Mouse (Mus musculus) myocyte (in vitro differentiated cells): ENCODE measurements at regions not wholly inside any gene's neighbourhood (a gene's known extent, or its start where the extent isn't known, plus 50 kb on each side); places are given as distances from the start of the nearest gene placed in this dataset.

Experiments
- H3K27me3 ChIP-seq: one replicate; pipeline ENCODE4 v1.6.1; 2011; ENCODE audit not compliant: control insufficient read depth, insufficient read depth, insufficient read length
- H3K36me3 ChIP-seq: one replicate; pipeline ENCODE4 v1.6.1; 2011; ENCODE audit not compliant: control insufficient read depth, insufficient read depth
- H3K4me2 ChIP-seq: one replicate; pipeline ENCODE4 v1.6.1; 2011; ENCODE audit warnings: low read depth, control low read depth
- H3K4me3 ChIP-seq: one replicate; pipeline ENCODE4 v1.5.1; 2011; ENCODE audit warnings: mild to moderate bottlenecking, control low read depth, moderate library complexity
- H3K79me2 ChIP-seq: one replicate; pipeline ENCODE4 v1.6.1; 2011; ENCODE audit not compliant: control insufficient read depth, insufficient read depth
- H3ac ChIP-seq: one replicate; pipeline ENCODE4 v1.6.1; 2011; ENCODE audit not compliant: control insufficient read depth, insufficient read length
- CEBPB ChIP-seq: IDR thresholded peaks from 2 replicates; pipeline ENCODE4 v1.6.1; 2011; ENCODE audit warnings: mild to moderate bottlenecking, moderate library complexity; ENCODE audit not compliant: poor library complexity, insufficient read depth, severe bottlenecking
- E2F4 ChIP-seq: IDR thresholded peaks from one replicate; pipeline ENCODE4 v1.6.1; 2011; ENCODE audit warnings: mild to moderate bottlenecking, control low read depth, moderate library complexity; ENCODE audit not compliant: insufficient read depth
- MAX ChIP-seq: IDR thresholded peaks from one replicate; pipeline ENCODE4 v1.6.1; 2011; ENCODE audit warnings: low read depth, mild to moderate bottlenecking, control low read depth
- MYOD1 ChIP-seq, 3 experiments: IDR thresholded peaks; one replicate each; pipeline ENCODE4 v1.6.1; 2011; ENCODE audit warnings: control low read depth in 2 of 3, low read depth in 2 of 3, mild to moderate bottlenecking in 2 of 3, moderate library complexity in 1 of 3; ENCODE audit not compliant: insufficient read length in 2 of 3, control insufficient read depth in 1 of 3
- MYOG ChIP-seq, 3 experiments: IDR thresholded peaks; one replicate each; pipeline ENCODE4 v1.6.1; 2011; ENCODE audit warnings: control low read depth in 2 of 3, low read depth in 2 of 3, mild to moderate bottlenecking in 2 of 3; ENCODE audit not compliant: insufficient read length in 2 of 3, control insufficient read depth in 1 of 3, insufficient read depth in 1 of 3
- POLR2A ChIP-seq: IDR thresholded peaks from one replicate; pipeline ENCODE4 v1.6.1; 2011; ENCODE audit warnings: low read depth, mild to moderate bottlenecking, control low read depth, moderate library complexity; ENCODE audit not compliant: insufficient read length
- POLR2AphosphoS2 ChIP-seq: IDR thresholded peaks from one replicate; pipeline ENCODE4 v1.6.1; 2011; ENCODE audit warnings: low read depth, control low read depth; ENCODE audit not compliant: insufficient read length
- REST ChIP-seq: IDR thresholded peaks from one replicate; pipeline ENCODE4 v1.6.1; 2011; ENCODE audit warnings: mild to moderate bottlenecking, control low read depth, moderate library complexity; ENCODE audit not compliant: insufficient read depth, insufficient read length
- SRF ChIP-seq: IDR thresholded peaks from one replicate; pipeline ENCODE4 v1.6.1; 2011; ENCODE audit warnings: low read depth; ENCODE audit not compliant: control insufficient read depth, insufficient read length
- TCF12 ChIP-seq: IDR thresholded peaks from one replicate; pipeline ENCODE4 v1.6.1; 2011; ENCODE audit warnings: mild to moderate bottlenecking, control low read depth; ENCODE audit not compliant: poor library complexity, insufficient read depth, severe bottlenecking
- TCF3 ChIP-seq: IDR thresholded peaks from one replicate; pipeline ENCODE4 v1.6.1; 2011; ENCODE audit warnings: low read depth, control low read depth; ENCODE audit not compliant: insufficient read length
- USF1 ChIP-seq: IDR thresholded peaks from one replicate; pipeline ENCODE4 v1.6.1; 2011; ENCODE audit warnings: low read depth, mild to moderate bottlenecking, control low read depth, moderate library complexity

DNA sequence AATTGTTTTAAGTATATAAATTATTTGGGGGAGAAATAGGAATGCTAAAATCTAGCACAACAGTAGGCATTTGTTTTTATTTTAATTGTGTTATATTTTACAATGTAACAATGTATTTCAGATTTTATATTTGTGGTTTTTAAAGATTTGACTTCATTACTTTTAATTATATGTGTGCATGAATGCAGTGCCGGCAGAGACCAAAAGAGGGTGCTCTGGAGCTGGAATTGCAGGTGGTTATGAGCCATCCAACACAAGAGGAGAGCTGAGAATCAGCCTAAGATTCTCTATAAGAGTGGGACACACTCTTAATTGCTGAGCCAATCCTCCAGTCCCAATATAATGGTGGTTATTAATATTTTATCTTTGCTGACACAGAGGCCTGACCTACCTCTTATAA lies 112.9 kb upstream of the Tshz3 start:
- no peak overlapping the region for H3K4me2 ChIP-seq
- no peak for TF ChIP-seq MAX
- TF ChIP-seq POLR2A, result no peak
- TF ChIP-seq TCF12, result no peak
- TF ChIP-seq POLR2AphosphoS2, result no peak
- no peak for TF ChIP-seq CEBPB
- no peak for TF ChIP-seq E2F4
- TF ChIP-seq REST, result no peak
- TF ChIP-seq USF1, result no peak
- TF ChIP-seq MYOD1 (IDR thresholded peaks at IDR 0.05; ENCODE audit: control insufficient read depth in 1 of 3, insufficient read length in 2 of 3, low read depth in 2 of 3), result no peak
- no peak for TF ChIP-seq TCF3
- TF ChIP-seq MYOG (IDR thresholded peaks at IDR 0.05; ENCODE audit: control insufficient read depth in 1 of 3, insufficient read depth in 1 of 3, insufficient read length in 2 of 3, low read depth in 2 of 3), result no peak
- no peak for TF ChIP-seq SRF
- no peaks in the 10 kb centered on the region for H3K36me3 ChIP-seq
- H3K79me2 ChIP-seq, result no peaks in the 10 kb centered on the region
- no peak overlapping the region for H3K4me3 ChIP-seq
- no peaks in the 10 kb centered on the region for H3K27me3 ChIP-seq
- no peak overlapping the region for H3ac ChIP-seq

DNA sequence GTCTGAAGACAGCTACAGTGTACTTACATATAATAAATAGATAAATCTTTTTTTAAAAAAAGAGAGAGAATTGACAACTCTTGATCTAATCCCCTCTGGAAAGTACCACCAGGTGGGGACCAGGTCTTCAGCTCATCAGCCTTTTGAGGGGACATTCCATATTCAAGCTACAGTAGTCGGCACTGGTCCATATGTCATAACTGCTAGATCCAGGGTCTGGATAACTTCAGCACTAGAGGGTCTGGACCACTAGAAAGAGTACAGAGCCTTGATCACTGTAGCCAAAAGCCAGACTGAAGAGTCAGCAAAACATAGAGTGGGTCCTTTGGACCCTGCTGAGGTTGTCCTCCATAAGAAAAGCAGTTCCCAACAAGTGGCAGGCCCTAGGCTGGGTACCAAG lies 106.4 kb upstream of the Tshz3 start:
- TF ChIP-seq USF1, result no peak
- no peaks in the 10 kb centered on the region for H3K36me3 ChIP-seq
- no peaks in the 10 kb centered on the region for H3K79me2 ChIP-seq
- no peaks in the 10 kb centered on the region for H3K27me3 ChIP-seq
- no peak overlapping the region for H3ac ChIP-seq
- no peak overlapping the region for H3K4me3 ChIP-seq
- no peak overlapping the region for H3K4me2 ChIP-seq

DNA sequence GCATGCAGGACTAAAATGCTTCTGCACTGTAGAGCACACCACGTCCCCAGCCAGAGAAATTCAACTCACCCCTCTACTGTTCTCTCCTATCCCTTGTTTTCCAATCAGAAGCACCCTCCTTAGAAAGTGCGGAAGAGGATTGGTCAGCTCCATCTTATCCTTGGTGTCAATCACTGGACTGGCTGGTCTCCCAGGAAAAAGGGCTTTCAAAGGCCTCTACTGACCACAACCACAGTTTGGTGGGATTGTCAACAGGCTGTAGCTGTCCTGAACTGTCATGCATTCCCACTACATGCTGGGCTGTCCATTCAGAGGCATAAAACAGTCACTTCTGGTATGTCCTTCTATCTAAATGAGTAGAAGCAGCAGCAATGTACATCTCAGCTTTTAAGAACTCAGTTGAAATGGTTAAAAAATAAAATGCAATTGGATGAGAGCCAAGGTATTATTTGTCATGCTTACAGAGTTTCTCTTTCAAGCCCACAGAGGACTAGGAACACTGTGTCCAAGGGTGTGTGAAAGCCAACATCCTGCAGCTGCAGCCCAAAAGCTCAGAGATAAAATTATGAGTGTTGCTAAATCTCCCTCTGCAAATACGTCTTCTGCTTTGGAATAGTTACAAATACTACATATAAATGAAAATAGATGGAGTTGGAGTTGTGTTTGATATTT lies 101.2 kb upstream of the Tshz3 start:
- H3K27me3 ChIP-seq, result no peaks in the 10 kb centered on the region
- no peaks in the 10 kb centered on the region for H3K79me2 ChIP-seq
- no peaks in the 10 kb centered on the region for H3K36me3 ChIP-seq
- H3K4me3 ChIP-seq, result no peak overlapping the region
- H3K4me2 ChIP-seq, result no peak overlapping the region
- TF ChIP-seq TCF3, result no peak
- no peak for TF ChIP-seq MYOD1 (IDR thresholded peaks at IDR 0.05; ENCODE audit: control insufficient read depth in 1 of 3, insufficient read length in 2 of 3, low read depth in 2 of 3)
- TF ChIP-seq POLR2AphosphoS2, result no peak
- TF ChIP-seq TCF12, result no peak
- no peak for TF ChIP-seq SRF
- TF ChIP-seq CEBPB, result no peak
- no peak for TF ChIP-seq REST
- no peak for TF ChIP-seq POLR2A
- no peak for TF ChIP-seq MYOG (IDR thresholded peaks at IDR 0.05; ENCODE audit: control insufficient read depth in 1 of 3, insufficient read depth in 1 of 3, insufficient read length in 2 of 3, low read depth in 2 of 3)
- TF ChIP-seq E2F4, result no peak
- no peak for TF ChIP-seq USF1
- no peak for TF ChIP-seq MAX
- H3ac ChIP-seq, result no peak overlapping the region

DNA sequence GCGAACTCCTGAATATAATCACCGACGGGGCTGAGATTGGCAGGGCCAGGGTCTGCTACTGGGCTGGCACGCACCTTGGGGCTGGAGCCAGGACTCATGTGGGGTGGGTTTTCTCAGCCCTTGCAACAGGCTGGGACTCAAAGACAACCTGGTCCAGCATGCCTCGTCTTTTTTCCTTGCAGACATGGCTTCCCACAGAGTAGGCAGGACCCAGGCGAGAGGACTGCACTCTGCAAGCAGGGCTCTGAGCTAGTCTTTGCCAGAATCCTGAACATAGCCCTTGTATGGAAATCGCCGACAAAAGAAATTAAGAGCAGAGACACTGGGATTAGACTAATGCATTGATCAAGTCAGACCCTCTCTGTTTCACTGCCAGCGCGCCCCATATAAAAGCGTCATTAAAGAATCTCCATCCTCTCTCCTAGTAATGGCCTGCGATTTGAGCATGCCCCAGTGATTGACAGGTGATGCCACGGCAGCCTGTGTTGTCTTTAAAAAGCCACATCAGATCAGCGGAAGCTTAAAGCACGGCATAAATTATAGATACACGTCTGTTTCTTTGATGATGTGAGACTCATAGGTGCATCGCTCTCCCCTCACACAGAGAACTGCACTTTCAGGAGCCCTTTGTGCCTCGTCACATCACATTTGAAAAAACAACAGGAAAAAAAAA lies 92.8 kb upstream of the Tshz3 start:
- Histone ChIP-seq H3K27me3 (no peaks in the 10 kb centered on the region), H3ac (no peak overlapping the region), H3K36me3 (no peaks in the 10 kb centered on the region), H3K4me2 (no peak overlapping the region), H3K79me2 (no peaks in the 10 kb centered on the region), H3K4me3 (no peak overlapping the region)
- TF ChIP-seq TCF3, result no peak
- TF ChIP-seq MYOD1 (IDR thresholded peaks at IDR 0.05; ENCODE audit: control insufficient read depth in 1 of 3, insufficient read length in 2 of 3, low read depth in 2 of 3), result no peak
- no peak for TF ChIP-seq USF1
- no peak for TF ChIP-seq POLR2A

DNA sequence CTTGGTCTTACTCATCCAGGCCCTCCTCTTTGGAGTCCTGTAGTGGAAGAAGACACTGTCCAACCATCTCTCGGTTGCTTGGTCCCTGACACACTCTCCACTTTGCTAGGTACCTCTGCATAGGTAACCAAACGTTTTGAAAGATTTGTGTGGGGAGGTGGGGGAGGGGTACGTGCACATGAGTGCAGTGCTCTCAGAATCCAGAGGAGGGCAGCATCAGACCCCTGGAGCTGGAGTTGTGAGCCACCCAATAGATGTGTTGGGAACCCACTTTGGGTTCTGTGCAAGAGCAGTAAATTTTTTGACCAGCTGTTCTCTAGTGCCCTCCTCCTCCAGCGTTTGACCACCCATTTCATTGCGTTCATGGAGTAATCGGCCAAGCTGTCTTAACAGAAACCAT lies 77.7 kb upstream of the Tshz3 start:
- no peak for TF ChIP-seq E2F4
- no peak for TF ChIP-seq USF1
- no peak for TF ChIP-seq POLR2A
- no peak for TF ChIP-seq TCF12
- TF ChIP-seq MYOD1 (IDR thresholded peaks at IDR 0.05; ENCODE audit: control insufficient read depth in 1 of 3, insufficient read length in 2 of 3, low read depth in 2 of 3), result no peak
- no peak for TF ChIP-seq POLR2AphosphoS2
- no peak for TF ChIP-seq REST
- no peak for TF ChIP-seq SRF
- no peak for TF ChIP-seq MYOG (IDR thresholded peaks at IDR 0.05; ENCODE audit: control insufficient read depth in 1 of 3, insufficient read depth in 1 of 3, insufficient read length in 2 of 3, low read depth in 2 of 3)
- TF ChIP-seq TCF3, result no peak
- no peak for TF ChIP-seq MAX
- no peak for TF ChIP-seq CEBPB
- no peak overlapping the region for H3K4me3 ChIP-seq
- H3K36me3 ChIP-seq, result no peaks in the 10 kb centered on the region
- H3K79me2 ChIP-seq, result no peaks in the 10 kb centered on the region
- H3ac ChIP-seq, result no peak overlapping the region
- H3K27me3 ChIP-seq, result no peaks in the 10 kb centered on the region
- H3K4me2 ChIP-seq, result no peak overlapping the region
